Mouse (Mus musculus): ENCODE measurements around the gene Dennd4c.

GRCm38 (mm10) chr4:86879477-86879876 is 131.1 kb downstream of the Dennd4c start:
- TF ChIP-seq POLR2A (IDR thresholded peaks at IDR 0.05; ENCODE audit: control insufficient read depth, extremely low read depth, insufficient read depth, low read length, poor library complexity) (no peak), CTCF (IDR thresholded peaks at IDR 0.05; ENCODE audit: borderline replicate concordance, control insufficient read depth, extremely low read depth, insufficient read depth, low read length, poor library complexity) (no peak)
